Mouse (Mus musculus) cerebellum, postnatal 36 days (tissue): ENCODE data around the gene Tlcd2.

Experiments used
- DNase-seq, 2 experiments: peaks; one replicate each; pipeline ENCODE4 v3.0.0; 2021 to 2022; ENCODE audit warnings: mixed read lengths in 2 of 2

Tlcd2 gene

DNA sequence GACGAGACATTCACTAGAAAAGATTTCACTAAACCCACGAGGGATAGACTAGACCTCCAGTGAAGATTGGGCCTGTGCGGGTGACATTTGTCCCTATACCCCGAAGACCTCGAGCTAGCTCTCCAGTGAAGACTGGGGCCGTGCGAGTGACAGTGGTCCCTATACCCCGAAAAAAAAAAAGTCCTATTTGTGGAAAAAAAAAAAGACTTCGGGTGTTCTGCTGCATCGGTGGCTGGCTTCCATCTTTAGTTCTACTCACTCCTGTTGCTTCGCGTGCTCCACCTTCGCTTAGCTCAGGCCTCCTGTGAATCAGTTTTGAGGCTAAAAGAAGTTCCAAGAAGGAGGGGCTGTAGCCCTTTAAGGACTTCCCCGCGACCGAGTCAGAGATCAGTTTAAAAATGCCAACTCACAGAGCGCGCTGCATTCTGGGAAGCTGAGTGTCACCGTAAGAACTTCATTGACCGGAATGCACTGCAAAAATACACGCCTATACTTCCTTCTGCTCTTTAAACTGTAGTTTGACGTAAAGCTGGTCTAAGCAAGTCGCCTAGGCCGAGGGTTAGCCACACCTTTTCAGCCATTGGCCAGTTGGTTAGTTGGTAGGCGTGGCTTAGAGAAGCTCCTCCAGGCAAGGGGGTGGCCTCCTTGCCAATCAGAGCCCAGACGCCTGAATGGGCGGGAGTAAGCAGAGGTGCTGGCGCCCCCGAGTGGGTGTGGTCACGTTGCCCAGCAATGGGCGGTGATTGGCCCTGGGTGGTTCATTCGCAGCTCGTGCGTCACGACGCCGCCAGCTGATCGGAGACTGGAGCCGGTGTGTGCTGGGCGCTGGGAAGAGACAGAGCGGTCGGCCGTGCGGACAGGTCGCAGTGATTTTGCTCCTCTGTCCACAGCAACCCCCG is at the start of gene Tlcd2:
Tlcd2 (plus strand) TSS at position 872 of the 899 bp plus-strand sequence.
- DNase-seq: peak; percentile 97 to 99

DNA sequence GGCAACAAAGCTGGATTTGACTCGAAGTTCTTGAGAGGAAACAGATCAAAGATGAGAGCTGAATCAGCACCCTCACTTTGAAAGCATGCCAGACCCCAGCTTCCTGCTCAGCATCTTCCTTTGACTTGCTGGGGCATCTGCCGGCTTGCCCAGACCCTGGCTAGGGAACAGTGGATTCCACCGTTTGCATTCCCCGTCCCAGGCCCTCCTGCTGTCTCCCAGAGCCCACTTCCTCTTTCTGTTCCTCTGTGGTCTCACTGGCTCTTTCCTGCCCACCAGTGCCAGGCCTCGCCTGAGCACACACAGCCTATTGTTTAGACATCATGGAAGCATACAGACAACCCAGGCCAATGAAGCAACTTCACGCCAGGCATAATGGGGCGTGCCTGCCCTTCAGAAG is 46.4 kb upstream of the Tlcd2 start:
- DNase-seq: no peak

DNA sequence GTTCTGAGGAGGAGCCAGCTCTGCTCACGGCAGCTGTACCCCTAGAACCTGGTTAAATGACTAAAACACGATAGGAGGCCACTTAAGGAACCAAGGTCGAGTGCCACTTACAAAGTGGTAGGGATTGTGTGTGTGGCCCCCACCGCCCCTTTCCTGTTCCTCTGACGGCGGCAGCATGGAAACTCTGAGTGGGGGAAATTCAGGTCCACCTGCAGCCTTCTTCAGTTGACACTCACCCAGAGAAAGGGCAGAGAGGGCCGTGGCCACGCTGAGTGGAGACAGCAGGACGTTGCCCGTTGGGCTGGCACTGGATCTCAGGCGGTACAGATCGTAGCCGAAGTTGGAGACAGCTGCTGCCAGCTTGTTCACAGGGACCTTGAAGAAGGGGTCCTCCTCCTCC is 45.5 kb upstream of the Tlcd2 start:
- DNase-seq: no peak

DNA sequence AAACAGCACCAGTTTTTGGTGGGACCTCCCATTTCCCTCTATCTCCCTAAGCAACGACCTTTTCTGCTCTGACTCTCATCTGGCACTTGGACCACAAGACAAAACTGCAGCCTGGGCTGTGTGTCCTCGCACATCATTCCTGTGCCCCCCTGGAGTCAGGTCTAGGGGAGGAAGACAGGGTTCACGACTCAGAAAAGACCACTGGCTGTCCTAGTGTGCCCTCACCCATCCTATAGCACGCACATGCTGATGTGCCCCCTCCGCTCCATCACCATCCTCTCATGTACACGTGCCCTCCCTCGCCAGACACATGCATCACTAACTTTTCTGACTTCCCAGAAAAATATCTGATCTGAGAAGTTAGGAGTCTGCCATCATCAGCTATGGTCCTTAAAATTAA is 41.5 kb upstream of the Tlcd2 start:
- DNase-seq: no peak

DNA sequence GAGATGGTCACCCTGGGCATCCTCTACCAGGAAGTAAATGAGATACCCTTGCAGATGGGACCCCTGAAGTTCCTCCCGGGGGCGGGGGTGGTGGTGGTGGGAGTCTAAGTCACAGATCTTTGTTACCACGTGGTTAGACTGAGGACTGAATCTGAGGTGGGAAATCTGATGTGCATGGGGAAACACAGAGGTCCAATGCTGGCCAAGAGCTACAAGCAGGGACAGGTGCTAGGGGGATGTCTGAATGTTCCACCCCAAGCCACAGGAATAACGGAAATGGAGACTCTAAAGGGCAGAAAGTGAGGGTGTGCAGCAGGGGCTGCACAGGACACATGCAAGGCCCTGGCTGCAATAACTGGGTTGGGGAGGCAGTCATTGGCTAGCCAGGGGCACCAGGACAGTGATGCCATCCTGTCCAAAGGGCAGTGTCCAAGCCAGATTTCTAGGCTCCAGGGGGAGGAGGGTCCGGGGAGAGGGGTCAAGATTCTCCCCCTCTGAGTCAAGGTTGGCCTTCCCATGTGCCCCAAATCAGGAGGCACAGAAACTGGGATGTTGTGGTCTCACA is 40.6 kb upstream of the Tlcd2 start:
- DNase-seq: no peak

DNA sequence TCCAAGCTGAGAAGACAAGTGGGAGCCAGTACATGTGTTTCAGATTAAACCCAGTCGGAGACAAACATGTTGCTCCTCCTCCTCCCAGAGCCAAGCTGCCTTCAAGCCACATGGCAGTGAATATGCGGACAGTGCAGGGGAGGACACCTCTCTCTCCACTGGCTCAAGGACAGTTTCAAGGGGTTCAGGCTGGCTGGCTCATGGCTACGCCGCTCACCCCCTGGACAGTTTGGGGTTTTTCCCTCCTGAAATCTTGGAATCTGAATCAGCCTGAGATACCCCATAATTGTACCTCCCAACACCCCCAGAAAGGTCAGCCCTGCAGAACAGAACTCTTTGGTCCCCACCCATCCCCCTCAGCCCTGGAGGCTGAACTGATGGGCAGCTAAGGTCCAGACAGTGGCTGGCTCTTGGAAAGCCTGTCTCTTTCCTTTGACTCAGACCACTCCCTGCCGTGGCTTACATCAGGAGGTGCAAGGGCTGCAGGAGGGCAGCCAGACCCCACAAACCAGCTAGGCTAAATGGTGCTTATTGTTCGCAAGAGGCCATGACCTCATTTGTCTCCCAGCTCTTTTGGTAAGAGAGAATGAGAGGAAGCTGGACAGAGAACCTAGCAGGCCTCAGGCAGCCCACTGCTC is 40.0 kb upstream of the Tlcd2 start:
- DNase-seq: no peak

DNA sequence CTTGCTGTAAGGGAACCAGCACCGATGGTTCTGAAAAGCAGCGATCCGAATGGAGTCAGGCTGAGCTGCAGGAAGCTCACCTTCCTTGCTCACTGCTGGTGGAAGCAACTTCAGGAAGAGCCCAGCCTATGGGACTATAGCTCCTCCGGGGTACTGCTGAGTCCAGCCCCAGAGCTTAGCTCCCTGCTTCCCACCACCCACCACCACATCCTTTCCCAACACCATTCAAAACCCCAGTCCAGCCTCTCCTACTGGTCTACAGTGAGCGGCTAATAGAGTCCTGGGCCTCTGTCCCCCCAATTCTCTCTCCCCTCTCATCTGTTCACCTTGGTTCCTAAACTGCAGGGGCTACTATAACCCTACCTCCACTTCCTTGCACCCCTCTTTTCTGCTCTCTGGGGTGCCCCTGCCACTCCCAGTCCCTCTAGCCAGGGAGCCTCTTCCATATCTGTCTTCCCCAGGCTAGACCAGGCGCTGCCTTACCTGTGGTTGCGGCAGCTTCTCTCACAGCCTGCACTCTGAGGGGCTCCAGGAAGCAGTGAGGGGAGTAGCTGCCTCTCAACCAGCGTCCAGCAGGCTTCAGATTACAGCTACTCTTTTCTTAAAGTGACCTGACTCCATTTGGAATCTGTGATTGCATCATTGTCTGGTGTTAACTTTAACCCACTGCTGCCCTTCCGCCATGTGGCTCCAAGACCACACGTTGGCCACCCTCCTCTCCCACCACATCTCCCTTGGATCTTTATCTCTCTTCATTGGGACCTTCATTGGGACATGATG is 39.3 kb upstream of the Tlcd2 start, which contains the start of gene Serpinf1:
Serpinf1 (minus strand) TSS at position 689 of the 780 bp plus-strand sequence.
- DNase-seq: no peak

DNA sequence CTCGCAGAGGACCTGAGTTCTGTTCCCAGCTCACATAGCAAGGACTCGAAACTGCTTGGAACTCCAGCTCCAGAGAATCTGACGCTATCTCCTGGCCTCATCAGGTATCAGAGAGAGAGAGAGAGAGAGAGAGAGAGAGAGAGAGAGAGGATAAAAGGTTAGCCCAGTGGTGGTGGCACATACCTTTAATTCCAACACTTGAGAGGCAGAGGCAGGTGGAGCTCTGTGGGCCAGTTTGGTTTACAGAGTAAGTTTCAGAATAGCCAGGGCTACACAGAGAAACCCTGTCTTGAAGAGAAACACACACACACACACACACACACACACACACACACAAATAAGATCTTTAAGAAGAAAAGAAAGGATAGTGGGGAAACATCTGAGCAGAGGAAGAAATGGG is 38.4 kb upstream of the Tlcd2 start:
- DNase-seq: no peak

DNA sequence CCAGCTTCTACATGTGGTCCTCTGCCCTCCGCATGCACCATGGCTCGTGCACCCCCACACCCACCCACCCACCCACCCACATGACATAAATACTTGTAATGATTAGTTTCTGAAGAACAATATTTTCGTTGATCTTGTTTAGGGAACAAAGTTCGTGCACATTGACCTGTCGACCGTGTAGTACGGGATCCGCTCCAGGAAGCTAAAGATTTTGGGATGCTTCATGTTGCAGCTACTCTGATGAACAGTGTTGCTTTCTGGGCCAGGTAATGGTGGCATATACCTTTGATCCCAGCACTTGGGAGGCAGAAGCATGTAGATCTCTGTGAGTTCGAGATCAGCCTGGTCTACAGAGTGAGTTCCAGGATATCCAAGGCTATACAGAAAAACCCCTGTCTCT is 37.5 kb upstream of the Tlcd2 start:
- no peak for DNase-seq

DNA sequence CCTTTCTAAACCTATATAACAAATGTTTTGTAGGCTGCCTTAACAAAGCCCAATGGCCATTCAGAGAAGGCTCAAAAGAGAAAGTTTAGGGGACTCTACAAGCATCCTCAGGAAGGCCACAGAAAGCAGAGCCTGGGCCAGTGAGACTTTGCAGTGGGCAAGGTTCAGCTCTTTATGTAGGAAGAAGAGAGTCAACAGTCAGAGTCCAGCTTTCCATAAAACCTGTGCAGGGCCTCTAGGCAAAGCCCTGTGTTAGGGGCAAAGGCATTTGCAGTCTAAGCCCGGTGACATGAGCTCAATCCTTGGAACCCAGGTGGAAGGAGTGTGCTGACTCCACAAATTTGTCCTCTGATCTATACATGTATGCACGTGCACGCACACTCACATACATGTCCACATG is 37.1 kb upstream of the Tlcd2 start:
- DNase-seq: no peak

DNA sequence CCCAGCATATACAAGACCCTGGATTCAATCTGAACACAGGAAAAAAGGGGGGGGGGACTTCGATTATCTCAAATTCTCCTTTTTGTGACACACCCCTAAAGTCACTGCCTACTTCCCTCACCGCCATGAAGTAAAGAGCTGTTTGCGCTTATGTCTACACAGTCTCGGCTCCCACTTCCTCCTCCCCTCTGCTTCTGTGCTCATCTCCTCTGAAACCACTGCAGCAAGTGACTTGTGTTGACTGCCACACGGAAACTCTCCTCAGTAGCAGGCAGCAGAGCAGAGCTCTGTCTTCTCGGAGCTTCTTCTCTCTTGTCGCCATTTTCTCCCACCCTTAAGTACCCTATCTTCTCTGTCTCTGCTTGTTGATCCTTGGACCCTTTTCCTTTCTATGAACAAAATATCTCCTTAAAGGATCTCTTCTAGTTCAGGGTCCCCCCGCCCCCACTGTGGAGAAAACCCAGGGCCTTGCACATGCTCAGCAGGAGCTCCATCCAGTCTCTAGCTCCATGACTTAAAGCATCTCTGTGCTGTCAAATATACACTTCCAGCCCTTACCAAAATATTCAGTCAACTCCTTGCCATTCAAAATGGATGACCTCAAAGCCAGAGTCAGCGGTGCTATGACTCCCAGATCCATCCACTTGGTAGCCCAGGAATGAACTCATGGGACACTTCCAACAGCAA is 32.4 kb upstream of the Tlcd2 start:
- no peak for DNase-seq

DNA sequence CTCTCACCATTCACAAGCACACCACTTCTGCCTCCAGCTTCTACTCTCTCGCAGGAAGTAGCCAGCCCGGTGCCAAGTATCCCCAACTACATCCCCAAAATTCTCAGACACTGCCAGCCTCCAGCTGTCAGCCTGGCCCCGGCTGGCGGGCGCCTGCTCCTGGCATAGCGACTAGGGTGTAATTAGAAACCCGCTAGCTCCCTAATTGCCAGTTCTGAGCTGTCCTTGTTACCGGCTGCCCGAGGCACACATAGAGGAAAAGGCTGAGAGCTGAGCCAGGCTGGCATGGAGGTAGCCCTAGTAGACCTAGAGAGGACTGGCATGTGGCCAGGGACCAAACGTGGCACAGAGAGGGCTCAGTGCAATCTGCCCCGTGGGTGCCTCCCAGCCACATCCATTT is 30.2 kb upstream of the Tlcd2 start:
- peak; percentile 66 to 70 for DNase-seq

DNA sequence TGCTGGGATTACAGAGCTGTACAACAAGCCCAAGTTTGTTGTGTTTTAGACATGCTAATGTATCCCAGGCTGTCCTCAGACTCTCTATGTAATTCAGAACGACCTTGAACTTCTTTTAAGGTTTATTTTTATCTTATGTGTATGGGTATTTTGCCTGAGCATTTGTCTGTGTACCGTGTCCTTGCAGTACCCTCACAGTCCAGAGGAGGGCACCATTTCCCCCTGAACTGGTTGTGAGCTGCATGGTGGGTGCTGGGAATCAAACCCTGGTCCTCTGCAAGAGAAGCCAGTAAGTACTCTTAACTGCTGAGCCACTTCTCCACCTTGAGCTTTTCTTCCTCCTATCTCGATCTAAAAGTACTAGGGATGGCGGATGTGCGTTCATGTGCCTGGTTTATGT is 27.4 kb upstream of the Tlcd2 start:
- no peak for DNase-seq

DNA sequence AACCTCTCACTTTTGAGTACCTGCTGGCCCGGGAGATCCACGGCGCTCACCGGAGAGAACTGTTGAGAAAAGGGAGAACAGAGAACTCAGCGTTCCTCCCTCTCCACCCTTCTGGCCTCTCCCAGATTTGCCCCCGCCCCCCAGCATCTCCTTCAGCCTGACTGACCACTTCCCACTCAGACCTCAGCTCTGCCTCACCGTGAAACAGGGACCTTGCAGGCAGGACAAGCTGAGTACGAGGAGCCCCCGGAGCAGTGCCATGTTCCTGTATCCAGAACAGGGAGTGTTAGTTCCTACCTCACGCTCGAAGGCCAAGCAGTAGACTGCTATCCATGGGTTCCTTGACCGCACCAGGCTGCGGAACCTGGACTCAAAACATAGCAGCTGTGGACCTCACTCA is 23.3 kb upstream of the Tlcd2 start:
- DNase-seq: no peak

DNA sequence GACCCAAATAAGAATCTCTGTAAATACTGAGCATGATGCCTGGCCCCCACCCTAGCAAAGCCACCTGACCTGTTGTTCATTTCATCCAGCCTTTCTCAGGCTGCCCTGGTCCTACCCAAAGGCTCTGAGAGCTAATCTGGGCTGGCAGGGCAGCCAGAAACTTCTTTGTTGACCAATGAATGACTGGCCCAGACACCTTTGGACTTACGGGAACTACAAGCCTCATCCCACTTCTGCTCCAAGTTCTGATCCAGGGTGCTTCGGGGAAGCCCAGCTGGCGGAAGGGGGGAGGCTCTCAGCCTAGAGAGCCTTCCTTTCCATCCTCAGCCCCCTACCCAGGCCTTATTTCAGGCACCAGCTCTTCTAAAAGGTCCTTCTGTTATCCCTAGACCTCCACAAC is 22.7 kb upstream of the Tlcd2 start:
- DNase-seq: no peak

DNA sequence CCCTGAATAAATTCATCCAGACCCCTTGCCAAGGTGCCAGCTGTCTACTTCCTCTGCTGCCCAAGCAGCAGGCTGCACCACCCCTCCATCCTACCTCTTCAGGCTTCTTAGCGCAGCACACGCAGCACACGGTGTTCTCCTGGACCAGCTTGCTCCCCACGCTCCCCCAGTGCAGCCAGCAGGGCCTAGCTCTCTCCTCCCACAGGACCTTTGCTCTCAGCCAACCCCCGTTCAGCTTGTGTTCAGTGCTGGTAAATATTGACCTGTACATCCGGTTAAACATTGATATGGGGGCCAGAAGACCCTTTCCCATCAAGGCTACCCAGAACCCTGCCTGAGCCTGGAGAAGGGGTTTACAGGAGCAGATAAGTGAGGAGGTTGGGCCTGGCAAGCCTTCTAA is 22.2 kb upstream of the Tlcd2 start, which contains the start of gene Serpinf2:
Serpinf2 (minus strand) TSS at position 229 of the 400 bp plus-strand sequence.
- DNase-seq: no peak

DNA sequence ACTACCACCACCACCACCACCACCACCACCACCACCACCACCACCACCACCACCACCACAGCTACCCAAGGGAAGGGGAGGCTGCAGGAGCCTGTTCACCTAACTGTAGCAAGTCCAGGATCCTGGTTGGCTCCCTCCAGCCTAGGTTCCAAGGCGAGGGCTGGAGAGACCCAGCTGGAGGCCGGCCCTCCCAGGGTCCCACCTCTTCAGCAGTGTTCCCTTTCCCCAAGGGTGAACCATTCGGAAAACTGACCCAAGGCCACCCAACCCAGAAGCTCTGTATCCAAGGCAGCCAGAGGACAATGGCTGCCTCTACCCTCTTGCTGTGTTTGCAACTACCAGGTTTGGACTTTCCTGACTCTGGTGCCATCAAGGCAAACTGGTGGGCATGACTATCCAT is 21.6 kb upstream of the Tlcd2 start:
- no peak for DNase-seq

DNA sequence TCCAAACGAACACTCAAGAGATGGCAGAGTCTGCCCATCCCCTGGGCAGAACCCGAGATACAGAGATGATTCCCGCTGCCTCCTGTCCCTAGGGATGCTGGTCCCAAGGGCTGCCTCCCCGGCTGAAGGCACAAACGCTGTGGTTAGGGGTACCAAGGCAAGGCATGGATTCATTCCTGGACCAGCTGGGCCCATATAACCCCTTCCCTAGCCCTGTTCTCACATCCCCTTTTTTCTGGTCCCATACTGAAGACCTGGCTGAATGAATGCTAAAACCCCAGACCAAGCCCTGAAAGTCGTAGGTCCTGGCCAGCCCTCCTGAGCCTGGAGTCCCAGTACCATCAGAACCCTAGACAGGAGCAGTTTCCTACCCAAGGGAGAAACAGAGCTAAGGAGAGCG is 20.5 kb upstream of the Tlcd2 start:
- DNase-seq: no peak

DNA sequence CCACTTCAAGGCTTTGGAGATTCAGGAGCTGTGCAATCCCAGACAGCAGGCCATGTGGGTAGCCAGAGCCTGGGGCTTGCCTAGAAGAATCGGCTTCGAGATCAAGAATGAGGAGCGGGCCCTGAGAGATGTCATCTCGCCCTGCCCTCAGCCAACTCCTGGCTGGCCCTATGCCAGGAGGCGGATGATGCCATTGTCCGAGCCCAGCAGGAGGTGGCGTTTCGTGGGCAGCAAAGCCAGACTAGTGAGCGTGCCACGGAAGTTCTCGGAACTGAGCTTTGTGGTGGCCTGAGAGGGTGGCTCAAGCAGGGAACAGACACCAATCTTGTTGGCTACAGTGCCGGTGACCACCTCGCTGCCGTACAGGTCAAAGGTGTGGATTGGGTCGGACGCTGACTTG is 19.9 kb upstream of the Tlcd2 start:
- peak; percentile 45 to 54 for DNase-seq

DNA sequence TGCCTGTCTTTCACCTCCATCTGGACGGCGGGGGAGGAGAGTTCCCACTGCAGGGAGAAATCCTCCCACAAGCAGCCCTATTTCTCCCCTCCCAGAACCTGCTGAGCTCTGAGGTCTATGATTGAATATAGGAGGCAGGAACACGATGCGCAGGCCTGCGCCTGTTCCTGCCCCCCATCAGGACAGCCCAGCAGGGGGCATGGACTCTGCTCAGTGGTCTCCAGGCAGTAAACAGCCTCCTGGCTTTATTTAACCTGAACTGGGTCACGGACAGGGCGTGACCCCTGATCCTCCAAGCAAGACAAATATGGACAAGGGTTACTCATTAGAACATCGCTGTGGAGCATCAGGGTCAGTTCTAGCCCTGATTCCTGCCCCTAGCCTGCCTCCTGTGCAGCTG is 17.8 kb upstream of the Tlcd2 start:
- no peak for DNase-seq

DNA sequence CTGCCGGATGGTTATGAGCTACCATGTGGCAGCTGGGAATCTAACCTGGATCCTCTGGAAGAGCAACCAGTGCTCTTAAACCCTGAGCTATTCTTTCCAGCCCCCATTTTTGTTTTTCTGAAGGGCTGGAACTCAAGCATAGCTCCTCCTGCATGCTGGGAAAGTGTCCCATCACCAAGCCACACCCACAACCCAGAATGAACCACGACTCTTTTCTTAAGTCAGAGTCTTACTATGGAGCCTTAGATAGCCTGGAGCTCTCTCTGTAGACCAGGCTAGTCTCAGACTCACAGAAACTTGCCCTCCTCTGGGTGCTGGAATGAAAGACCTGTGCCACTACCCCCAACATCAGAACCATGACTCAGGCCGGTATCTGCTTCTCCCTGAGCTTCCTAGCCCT is 12.9 kb upstream of the Tlcd2 start:
- no peak for DNase-seq

DNA sequence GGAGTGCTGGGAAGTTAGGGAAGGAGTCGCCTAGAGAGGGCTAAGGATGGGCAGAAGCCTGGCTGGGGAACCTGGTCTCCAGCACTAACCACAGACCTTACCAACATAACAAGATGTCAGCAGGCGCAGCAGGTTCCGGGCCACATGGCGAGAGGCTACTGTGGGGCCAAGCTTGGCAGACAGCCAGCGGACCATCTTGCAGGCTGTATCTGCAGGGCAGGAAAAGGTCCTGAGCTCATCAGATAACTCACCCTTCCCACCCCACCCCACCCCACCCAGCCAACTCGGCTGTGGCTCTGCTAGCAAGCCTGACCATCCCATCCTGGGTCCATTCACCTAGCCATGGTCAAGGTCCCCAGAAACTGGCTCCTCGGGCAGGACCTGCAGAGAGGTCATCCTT is 11.8 kb upstream of the Tlcd2 start:
- peak; percentile 54 to 61 for DNase-seq
